Mouse (Mus musculus): Measurements from ENCODE around the gene Nav1. TPM values are rescaled to one million over a fixed set of nuclear protein-coding genes. Genes with fewer than 3 reads are reported as not detected.

Gene Nav1
- total RNA-seq, 2 experiments from 2014 or later = 37.2 to 41.6 TPM

DNA sequence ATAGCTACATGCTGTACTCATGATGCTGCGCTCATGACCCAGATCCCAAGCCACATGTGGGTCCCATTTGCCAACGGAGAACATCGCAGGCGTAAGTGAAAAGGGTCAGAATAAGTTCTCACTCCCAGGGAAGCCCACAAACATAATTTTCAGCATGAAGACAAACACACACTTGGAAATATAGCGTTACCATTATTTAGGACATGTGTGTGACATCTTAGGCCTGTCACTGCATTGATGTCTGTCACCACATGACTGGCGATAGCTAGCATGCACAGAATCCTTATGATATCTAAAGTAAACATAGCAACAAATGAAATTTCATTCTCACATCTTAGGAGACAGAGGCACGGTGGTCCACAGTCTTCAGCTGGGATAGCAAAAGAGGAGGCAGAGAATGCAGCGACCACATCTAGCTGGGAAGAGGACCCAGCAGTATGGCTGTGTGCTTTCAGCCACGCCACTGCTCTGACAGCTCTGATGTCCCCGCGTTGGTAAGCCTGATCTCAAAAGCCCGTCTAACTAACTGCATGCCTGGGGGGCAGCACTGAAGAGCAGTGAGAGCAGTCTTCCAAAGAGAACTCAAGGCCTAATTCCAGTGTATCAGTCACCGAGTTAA is 86.4 kb downstream of the Nav1 start:
- DNase-seq (ENCODE audit: low spot score in 2 of 2) = no peak

DNA sequence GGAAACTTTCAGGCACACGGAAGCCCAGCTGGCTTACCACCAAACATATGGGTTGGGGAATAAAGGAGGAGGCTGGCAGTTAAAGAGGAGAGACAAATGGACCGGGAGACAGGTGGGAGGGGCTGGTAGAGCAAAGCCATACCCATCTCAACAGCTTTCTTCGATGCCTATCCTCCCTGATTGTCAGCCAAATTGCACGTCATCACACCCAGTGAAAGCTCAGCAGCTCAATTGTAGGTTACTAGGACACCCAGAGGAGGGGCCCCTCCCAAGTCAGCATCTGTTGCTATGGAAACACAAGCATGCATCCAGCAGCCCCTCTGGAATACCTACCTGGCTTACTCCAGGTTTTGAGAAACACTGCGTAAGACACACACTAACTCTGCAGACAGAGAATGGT is 88.4 kb downstream of the Nav1 start:
- DNase-seq (ENCODE audit: low spot score in 2 of 2) = no peak

DNA sequence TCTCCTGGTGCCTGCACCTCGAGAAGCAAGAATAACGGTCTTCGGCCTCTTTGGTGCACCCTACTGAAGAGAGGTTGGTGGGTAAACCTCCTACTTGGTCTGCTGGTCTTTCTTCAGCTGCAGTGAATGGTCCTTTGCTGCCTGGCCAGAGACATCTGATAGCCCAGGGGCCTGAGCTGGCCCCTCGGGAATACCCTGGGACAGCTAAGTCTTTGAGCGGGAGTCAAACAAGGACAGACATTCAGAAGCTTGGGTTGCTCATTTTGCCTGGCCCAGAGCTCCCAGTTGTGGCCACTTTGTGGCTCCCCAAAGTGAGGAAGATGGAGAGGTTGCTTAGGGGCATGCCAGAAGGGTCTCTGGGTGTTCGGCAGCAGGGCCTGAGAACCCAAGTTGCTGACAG is 89.6 kb downstream of the Nav1 start:
- DNase-seq (ENCODE audit: low spot score in 2 of 2) = no peak

DNA sequence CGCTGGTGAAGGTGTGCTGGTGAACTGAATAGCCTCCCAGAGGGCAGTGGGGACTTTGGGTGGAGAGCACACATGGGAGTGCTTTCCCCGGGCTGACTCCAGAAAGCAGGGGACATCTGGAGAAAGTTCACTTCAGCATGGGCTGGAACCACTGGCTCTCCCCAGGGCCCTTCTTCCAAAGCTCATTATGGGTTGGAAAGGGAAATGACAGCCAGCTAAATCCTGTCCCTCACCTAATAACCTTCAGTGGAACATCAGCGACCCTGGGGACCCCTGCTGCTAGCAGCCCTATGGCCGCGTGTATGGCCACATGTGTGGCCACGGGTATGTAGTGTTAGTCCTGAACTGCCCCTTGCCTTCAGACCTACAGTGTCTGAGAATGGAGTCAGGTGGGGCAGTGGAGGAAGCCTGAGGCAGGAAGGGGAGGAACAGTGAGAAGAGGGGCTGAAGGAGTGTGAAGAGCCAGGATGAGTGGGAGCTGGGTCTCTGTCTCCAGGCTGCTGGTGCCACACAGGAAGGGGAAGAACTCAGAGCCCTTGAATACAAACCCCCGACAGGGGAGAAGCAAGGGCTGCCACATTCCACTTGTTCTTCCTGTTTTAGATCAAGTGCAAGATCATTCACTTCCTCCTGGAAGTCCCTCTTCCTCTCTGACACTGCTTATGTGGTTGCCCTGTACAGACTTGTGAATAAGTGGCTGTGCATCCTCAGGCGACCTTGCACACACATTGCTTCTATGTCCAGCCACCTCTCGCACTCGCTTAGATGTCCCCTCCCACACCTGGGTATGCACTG is 90.4 kb downstream of the Nav1 start:
- no peak for DNase-seq (ENCODE audit: low spot score in 2 of 2)

DNA sequence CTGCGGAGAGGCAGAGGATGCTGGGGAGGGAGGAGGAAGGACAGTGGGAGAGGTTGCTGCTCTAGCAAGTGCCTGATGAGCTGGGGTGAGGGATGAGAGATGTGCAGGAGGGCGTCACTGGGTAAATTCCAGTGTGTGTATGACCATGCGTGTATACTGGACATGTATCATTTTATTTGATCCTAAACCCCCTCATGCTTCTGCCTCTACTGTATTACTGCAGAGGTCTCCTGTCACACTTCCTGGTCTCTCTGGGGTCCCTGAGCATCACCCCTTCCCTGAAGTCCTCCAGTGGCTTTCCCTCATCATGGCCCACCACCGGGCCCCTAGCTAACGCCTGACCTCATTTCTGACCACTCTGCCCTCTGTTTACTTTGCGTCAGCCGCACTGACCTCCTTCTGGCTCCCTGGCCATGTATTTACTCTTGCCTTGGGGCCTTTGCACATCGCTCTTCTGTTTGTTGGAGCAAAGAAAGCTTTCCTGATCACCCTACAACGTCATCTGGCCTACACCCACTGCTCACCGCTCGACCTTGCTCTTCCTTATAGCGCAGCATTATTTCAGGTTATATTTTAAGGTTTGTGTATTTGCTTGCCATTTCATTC is 91.4 kb downstream of the Nav1 start:
- DNase-seq (ENCODE audit: low spot score in 2 of 2) = no peak

DNA sequence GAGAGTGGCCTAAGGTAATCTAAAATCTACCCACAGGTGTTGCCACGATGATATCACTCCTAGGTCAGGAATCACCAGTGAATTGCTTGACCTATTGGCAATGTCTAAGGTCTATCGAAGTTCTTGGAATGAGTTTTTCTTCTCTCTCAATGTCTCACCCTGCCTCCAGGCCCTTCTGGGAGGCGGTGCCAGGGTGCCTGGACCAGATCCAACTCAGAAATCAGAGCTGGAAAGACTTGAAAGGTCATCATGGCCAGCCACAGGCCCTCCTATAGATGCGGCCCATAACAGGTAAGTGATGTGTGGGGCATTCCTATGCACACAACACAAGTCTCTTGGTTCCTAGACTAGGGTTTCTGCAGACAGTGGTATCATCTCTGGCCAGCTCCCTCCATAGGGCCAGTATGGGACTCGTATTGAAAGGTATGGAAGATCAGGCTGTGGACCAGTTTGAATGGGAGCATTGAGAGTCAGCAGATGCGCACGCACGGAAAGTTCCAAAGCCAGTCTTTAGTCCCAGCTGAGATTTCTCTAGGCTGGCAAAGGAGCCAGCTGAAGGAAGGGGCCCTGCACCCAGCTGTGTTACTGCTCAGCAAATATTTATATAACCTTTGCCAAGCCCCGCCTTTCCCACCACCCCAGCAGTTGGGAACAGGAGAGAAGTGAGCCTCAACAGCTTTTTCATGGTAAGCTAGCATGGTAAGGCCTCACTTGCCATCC is 92.0 kb downstream of the Nav1 start:
- no peak for DNase-seq (ENCODE audit: low spot score in 2 of 2)

DNA sequence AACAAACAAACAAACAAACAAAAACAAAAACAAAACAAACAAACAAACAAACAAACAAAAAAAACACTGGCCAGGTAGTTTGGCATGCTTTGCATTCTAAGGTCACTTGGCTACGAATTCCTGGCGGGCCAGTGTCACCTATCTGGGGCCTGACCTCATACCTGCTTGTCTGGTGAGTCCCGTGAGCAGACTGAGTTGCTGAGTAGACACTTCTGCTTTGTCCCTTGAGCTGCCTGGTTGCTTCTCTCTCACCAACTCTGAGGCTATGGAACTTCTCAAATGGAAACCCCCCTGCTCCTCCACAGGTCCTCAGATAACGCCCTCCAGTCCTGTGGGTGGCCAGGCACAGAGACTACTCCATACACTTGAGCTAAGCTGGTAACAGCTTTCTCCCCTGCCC is 93.0 kb downstream of the Nav1 start:
- DNase-seq (ENCODE audit: low spot score in 2 of 2) = no peak

DNA sequence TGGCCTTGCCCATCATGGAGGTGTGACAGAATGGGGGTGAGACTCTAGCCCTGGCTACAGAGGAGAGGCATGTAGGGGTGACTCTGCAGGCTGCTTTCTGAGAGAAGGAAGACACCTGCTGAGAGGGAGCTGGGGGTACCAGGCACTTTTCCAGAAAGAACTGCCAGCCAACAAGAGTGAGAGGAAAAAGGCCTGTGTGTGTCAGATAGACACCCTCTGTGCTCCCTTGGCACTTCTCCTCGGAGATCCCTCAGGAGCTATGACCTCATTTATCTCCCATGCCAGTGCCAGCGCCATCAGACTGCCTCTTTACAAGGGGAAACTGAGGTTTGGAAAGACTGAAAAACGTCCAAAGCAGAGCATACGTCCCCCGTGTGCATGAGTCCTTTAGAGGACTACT is 93.6 kb downstream of the Nav1 start:
- no peak for DNase-seq (ENCODE audit: low spot score in 2 of 2)

DNA sequence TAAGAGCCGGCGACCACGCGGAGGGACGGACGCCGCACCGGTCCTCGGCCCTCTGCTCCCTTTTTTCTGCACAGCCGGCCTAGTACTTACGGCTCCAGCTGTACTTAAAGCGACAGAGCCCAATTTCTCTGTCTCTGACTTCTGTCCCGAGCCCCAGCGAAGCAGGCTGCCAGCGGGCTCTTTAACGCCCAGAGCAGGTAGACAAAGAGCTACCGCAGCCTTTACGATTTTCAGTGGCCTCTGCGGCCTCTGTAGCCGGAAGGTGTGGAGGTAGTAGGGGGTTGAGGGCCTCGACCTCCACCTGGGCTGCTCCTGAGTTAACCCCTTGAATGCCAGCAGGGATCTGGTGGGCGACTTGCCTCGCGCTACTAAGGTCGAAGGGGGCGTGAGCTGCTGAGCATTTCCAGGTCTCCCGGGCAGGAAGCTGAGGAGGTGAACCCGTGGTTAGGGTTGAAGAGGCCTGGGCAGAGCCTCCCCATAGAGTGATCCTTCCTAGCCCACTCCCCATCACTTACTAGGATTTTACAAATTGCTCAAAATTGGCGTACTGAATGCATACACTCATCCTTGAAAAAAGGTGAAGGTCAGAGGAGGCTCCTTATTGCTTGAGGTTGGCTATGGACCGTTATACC is 96.6 kb downstream of the Nav1 start:
- peak in 1 of 2 experiments; percentile 19 for DNase-seq (ENCODE audit: low spot score in 2 of 2)

DNA sequence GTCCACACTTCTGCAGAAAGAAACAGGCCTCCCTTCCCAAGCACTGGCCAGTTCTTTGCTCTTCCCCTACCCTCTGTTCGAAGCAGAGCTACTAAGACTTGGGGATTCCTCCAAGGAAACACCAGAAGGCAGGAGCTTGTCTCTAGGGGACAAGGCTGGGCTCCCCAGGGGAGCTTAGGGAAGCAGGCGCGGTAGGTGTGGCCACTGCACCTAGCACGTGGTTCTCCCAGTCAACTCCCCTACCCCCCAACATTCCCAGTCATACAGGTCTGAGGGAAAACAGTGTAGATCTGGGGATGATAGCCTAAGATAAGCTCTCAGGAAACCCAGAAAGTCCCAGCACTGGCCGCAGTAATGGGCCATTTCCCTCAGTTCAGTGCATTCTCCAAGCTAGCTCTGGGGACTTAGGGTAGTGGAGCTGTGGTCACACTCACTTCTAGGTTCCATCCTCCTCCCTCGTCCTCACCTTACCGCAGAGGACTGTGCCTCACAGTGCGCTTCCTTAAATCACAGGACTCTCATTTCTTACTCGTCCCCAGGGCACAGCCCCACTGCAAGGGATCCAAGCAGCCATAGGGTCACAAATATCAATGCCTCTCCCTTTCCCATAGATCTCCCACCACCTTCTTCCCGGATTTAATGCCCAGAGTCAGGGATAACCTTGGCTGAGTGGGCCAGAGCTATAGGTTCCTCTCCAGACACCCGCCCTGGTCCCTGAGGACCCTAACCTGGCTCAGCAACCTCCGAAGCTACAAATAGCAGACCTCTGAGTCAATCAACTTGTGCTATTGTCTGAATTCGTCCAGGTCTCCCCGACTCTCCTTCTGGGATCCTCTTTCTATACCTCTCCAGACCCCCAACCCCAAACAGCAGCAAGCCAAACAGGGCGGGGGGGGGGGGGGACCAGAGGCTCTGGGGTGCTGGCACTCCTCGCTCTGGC is 97.7 kb downstream of the Nav1 start:
- no peak for DNase-seq (ENCODE audit: low spot score in 2 of 2)

DNA sequence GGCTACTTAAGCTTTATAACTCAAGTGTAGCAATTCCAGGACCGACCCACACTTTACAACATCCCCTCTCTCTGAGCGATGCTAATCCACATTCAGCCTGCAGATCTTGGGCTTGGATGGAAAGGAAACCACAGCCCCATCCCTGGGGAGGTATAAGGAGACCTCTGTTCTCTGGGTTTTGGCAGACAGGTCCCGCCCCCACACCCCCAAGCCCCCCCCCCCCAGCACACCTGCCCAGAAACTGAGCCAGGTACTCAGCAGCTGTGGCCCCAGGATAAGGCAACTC is 98.8 kb downstream of the Nav1 start:
- no peak for DNase-seq (ENCODE audit: low spot score in 2 of 2)

DNA sequence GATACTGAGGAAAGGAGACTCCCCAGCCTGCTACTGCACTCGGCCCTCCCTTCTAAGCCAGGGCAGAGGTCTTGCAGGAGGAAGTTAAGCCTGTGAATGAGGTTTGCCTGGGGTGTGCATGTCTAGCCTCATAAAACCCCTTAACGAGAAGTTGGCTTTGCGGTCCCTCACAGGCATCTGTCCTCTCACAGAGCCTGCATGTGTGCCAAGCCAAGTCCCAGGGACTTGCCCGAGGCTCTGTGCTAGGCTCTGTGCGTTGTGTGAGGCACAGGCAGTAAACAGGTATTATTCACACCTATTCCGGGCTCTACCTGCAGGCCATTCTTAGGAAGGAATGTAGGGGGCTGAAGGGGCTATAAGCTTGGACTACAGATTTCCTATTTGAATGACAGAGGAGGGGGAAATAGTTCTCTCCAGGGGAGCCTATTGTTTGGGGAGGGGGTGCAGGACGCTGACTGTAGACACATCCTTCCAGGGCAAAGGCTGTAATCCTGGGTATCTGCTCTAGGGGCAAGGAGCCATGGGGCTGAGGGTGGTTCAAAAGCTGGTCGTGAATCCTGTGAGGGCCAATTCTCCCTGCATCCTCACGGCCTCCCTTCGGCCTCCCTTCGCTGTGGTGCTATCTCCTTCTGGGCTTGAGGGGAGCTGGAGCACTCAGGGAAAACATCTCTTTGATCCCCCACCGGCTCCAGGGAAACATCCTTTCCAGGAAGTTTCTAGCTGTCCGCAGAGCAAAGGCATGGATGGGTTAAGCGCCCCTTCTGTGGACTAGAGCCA is 99.3 kb downstream of the Nav1 start:
- DNase-seq (ENCODE audit: low spot score in 2 of 2) = no peak

DNA sequence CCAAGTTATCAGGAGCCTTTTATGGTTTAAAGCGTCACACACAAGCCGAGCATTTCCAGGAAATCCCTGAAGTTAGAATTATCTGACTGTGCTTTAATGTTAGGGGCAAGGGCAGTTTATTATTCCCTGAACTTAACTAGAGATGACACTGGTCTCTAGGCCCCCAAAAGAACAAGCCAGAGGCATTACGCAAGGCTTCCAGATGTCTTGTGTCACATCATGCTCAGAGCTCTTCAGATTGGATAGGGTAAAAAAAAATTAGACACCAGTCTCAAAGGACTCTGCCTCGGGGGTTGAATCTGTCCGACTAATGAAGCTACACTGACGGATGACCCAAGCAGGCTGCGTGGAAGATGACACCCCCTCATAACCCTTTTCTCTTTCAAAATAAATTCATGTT is 101.6 kb downstream of the Nav1 start:
- no peak for DNase-seq (ENCODE audit: low spot score in 2 of 2)

DNA sequence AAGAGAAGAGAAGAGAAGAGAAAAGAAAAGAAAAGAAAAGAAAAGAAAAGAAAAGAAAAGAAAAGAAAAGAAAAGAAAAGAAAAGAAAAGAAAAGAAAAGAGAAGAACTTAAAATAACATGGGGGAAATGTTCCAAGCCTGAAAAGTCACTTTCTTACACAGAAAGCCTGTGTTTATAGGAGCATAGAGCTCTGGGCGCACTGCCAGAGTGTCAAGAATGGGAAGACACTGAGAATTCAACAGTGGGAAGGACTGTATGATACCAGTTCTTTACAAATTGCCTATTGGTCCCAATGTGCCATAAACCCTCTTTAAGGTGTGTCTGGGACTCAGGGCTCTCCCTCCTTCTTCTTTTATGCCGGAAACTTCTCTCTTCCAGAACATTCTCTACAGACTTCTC is 103.7 kb downstream of the Nav1 start:
- DNase-seq (ENCODE audit: low spot score in 2 of 2) = no peak

DNA sequence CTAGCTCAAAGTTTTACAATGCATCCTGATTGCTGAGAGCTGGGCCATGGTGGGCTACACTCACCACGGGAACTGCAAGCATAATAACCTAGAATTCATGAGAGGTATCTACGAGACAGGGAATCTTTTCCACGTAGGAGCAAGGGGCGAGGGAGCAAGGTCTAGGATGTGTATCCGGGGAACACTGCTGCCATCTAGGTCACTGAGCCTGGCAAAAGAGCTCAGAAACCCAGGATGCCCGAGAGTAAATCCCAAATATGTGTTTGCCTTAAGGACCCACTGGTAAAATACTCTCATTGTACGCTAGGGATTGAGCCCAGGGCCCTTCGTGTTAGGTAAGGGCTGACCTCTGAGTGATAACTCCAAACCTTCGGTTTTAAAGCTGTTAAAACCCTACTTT is 104.3 kb downstream of the Nav1 start:
- DNase-seq (ENCODE audit: low spot score in 2 of 2) = no peak

DNA sequence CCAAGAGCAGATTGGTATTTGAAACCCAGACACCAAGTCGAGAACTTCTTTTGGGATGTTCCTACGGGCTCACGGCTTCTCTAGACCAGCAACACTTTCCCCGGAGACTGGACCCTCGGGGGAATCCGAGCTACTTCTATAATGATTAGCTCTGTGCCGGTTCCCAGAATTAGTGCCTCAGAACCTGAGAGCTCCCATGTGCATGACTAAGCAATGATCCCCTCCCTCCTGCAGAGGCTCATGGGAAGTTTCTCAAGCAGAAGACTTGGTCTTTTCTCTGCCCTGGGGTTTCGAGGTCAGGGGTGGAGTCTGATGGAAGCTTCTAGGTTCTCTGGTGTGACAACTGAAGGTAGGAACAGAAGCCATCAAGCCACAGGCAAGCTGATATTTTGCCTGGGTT is 105.0 kb downstream of the Nav1 start:
- DNase-seq (ENCODE audit: low spot score in 2 of 2) = no peak

DNA sequence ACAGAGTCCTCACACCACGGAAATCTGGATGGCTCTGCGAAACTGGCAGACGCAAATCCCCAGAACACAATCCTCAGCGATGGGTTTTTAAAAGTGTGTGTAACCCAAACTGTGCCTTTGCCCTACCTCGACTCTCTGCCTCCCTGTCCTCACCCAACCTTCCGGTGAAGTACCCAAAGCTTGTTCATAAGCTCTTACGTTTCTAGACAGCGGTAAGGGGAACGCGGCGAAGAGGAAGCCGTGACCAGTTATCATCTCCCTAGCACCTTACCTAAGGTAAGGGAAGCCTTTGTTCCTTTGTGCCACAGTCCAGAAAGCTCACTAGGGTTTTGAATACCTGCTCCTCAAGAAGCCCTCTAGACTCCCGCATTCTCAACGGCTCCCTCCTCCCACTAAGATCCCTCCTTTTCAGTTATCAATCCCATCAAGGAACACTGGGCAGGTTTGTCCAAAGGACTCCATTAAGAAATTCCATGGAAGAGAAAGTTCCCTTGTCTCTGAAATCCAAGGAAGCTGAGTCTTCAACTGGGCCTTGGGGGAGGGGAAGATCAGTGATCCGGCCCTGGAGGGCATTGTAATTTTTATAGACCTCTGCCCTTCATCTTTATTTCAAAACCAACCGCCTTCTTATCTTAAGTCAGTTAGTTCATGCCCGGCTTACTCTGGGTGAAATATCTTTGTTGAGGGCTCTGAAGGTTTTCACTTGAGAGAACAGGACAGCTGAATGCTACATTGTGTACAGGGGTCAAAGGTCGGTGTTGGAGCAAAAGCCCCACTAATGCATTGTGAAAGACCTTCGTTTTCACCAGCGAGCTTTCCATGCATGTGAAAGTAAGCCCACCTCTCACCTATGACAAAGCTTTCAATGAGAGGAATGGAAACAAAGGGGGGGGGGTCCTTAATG is 108.4 kb downstream of the Nav1 start:
- DNase-seq (ENCODE audit: low spot score in 2 of 2) = no peak

DNA sequence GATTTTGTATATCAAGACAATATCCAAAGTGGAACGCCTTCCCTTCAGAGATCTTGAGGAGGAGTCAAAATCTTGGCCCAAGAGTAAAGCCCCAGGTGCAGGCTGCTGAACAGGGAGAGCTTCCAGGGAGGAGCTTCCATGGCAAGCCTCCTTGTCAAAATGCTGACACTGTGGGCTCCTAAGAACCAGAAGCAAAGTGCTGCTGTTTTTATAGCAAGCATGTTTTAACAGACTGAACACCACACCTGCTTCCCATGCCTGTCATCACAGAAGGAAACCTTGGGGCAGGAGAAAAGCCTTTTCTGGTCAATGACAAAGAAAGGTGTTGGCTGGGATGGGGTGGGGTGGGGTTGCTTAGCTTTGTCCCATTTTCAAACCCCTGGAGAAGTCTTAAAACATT is 112.0 kb downstream of the Nav1 start:
- DNase-seq (ENCODE audit: low spot score in 2 of 2) = no peak

DNA sequence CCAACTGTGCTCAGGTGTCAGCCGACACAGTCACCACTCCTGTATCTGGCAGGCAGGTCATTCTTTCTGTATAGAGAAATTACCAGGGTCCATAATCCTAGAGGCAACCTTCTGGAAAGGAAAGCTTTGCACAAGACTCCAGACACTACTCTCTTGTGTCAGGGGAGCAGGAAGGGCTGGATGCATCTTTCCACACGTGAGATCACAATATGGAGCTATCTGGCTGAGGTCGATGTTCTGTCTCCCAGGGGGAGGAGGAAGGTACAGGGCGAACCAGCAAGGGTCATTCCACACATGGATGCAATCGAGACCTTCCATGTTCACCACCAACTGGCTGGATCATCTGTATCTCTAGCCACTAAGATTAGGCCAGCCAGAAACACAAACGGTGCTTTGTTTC is 113.2 kb downstream of the Nav1 start:
- no peak for DNase-seq (ENCODE audit: low spot score in 2 of 2)
